Mouse (Mus musculus) neural tube, embryonic 11.5 days (tissue): ENCODE measurements around the gene Foxp3. TPM values are rescaled to one million over a fixed set of nuclear protein-coding genes. Genes with fewer than 3 reads are reported as not detected.

Experiments
- ATAC-seq: fragments of 200-750 bp; cut with Nextera tagmentation; 2 replicates; pipeline ENCODE4 v1.8.0; 2017; ENCODE audit warnings: moderate number of reproducible peaks, mild to moderate bottlenecking, moderate TSS enrichment, moderate library complexity; ENCODE audit not compliant: insufficient read depth, low FRiP score, low TSS enrichment
- DNase-seq: peaks from one replicate; pipeline ENCODE4 v3.0.0-alpha.2; 2015; ENCODE audit warnings: low spot score
- H3K27ac ChIP-seq: fragments of 300-500 bp; sonication (generic); 2 replicates; pipeline ENCODE4 v1.5.1; 2014; ENCODE audit warnings: low read depth, mild to moderate bottlenecking, low read length
- H3K27me3 ChIP-seq: fragments of 300-500 bp; sonication (generic); 2 replicates; pipeline ENCODE4 v1.6.1; 2014; ENCODE audit warnings: mild to moderate bottlenecking, low read length, mixed read lengths; ENCODE audit not compliant: control insufficient read depth, insufficient read depth
- H3K36me3 ChIP-seq: fragments of 300-500 bp; sonication (generic); 2 replicates; pipeline ENCODE4 v1.6.1; 2014; ENCODE audit warnings: mild to moderate bottlenecking, low read length, moderate library complexity, mixed read lengths; ENCODE audit not compliant: control insufficient read depth, insufficient read depth
- H3K4me1 ChIP-seq: fragments of 300-500 bp; sonication (generic); 2 replicates; pipeline ENCODE4 v1.6.1; 2014; ENCODE audit warnings: low read length, mixed read lengths; ENCODE audit not compliant: control insufficient read depth, insufficient read depth
- H3K4me2 ChIP-seq: fragments of 300-500 bp; sonication (generic); 2 replicates; pipeline ENCODE4 v1.6.1; 2014; ENCODE audit warnings: low read depth, mild to moderate bottlenecking, moderate library complexity
- H3K4me3 ChIP-seq: fragments of 300-500 bp; sonication (generic); 2 replicates; pipeline ENCODE4 v1.5.1; 2014; ENCODE audit warnings: low read depth, low read length
- H3K9ac ChIP-seq: fragments of 300-500 bp; sonication (generic); 2 replicates; pipeline ENCODE4 v1.6.1; 2014; ENCODE audit warnings: mild to moderate bottlenecking, low read length
- H3K9me3 ChIP-seq: fragments of 300-500 bp; sonication (generic); 2 replicates; pipeline ENCODE4 v1.6.1; 2016; ENCODE audit warnings: low read length; ENCODE audit not compliant: control insufficient read depth
- WGBS: fragments of 180-500 bp; shearing (Covaris S2); extraction: QIAGEN DNeasy Blood & Tissue Kit; methylation state at CpG from one replicate; pipeline ENCODE4 v1.1.7; 2014; 5-methylcytosine and 5-hydroxymethylcytosine counted together
- polyA plus RNA-seq: library from polyadenylated mRNA; unstranded; fragments of >200 nt; fragmentation: Nextera tagmentation; extraction: Ambion mirVana; gene quantifications from 2 replicates; pipeline ENCODE4 v1.2.1, GENCODE M21; 2014

The Foxp3 gene
- polyA plus RNA-seq, 1 experiment from 2014 or later: not detected

DNA sequence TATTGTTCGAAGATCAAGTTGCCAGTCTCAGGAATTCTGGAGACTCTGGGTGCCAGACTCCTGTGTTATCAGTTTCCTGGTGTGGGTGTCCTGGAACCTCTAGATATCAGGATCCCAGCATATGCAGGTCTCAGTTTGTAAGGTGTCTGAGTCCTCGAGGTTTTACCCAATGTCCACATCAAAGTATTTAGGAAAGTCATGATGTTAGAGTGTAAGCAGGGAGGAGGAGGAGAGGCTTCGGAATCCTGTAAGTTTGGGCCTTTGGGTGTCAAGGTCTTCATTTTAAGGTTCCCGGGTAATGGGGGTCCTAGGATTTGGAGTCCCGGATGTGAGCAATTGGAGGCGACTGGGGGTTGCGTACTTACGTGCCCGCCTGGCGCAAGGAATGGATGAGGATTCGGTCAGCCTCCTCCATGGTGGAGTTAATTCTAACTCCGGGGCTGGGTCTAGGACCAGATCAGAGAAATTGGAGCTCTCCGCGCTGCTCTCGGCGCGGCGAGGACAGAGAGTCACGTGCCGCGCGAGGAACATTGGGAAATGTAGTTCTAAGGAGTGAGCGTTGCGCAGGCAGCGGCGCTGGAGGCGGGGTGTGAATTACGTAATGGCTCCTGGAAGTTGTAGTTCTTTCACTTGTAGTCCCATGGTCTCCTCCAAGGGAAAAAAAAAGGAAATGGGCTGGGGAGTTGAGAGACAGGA lies 31.6 kb downstream of the Foxp3 start, which contains the start of gene Ccdc22:
Gene Ccdc22, minus strand, starts transcription at position 639 of the 696 bp plus-strand sequence.
- ATAC-seq: peak; percentile 88
- Histone ChIP-seq H3K27ac (no peak within 1 kb of the TSS), H3K27me3 (no peaks in the 10 kb centered on the region), H3K9ac (peak within 1 kb of the TSS; percentile 36; the same call in 1 of the 2 replicates), H3K4me3 (peak within 1 kb of the TSS; percentile 22), H3K36me3 (no peaks in the 10 kb centered on the region), H3K4me1 (no peaks in the 10 kb centered on the region), H3K9me3 (no peaks in the 10 kb centered on the region), H3K4me2 (peak within 1 kb of the TSS; percentile 45)
- DNase-seq: peak; percentile 81
- WGBS: 20% methylated on average over 28 of the region's 28 CpGs

- Histone ChIP-seq H3K4me3 (no peak overlapping the region), H3K4me1 (no peaks in the 10 kb centered on the region), H3K9me3 (no peaks in the 10 kb centered on the region), H3K27ac (no peak overlapping the region), H3K36me3 (no peaks in the 10 kb centered on the region), H3K27me3 (no peaks in the 10 kb centered on the region), H3K4me2 (no peak overlapping the region), H3K9ac (no peak overlapping the region)
- ATAC-seq (0 out of 2 replicates have a peak, but pooled peaks have one; percentile 29), DNase-seq (no peak)
- WGBS: 44% methylated on average over 8 of the region's 8 CpGs
Measured at GRCm38 (mm10) chrX:7605575-7605941, 32.1 kb downstream of the Foxp3 start.

- Histone ChIP-seq H3K36me3 (no peaks in the 10 kb centered on the region), H3K27ac (no peak within 1 kb of the TSS), H3K9me3 (no peaks in the 10 kb centered on the region), H3K4me3 (no peak within 1 kb of the TSS), H3K27me3 (no peaks in the 10 kb centered on the region), H3K9ac (no peak within 1 kb of the TSS), H3K4me2 (no peak within 1 kb of the TSS), H3K4me1 (no peaks in the 10 kb centered on the region)
- no peak for ATAC-seq
- WGBS: 79% methylated on average over 6 of the region's 6 CpGs
- no peak for DNase-seq
Measured at GRCm38 (mm10) chrX:7606783-7607182, 33.3 kb downstream of the Foxp3 start, which contains the start of gene Cacna1f. Gene Cacna1f (plus strand): TSS chrX:7607083.

DNA sequence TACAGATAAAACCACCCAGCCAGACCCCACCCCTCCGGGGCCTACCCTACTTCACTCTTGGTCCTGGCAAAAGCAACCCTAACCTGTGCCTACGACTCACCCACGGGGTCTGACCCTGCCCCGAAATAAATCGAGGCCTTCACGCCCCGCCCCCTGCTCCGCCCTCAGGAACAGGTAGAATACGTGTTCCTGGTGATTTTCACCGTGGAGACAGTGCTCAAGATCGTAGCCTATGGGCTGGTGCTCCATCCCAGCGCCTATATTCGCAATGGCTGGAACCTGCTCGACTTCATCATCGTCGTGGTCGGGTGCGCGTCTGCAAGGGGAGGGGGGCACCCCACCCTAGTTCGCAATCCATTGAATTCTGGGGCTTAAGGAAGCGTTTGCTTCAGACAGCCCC lies 36.6 kb downstream of the Foxp3 start:
- ATAC-seq (0 out of 2 replicates have a peak, but pooled peaks have one; percentile 16), DNase-seq (no peak)
- H3K9ac ChIP-seq: no peak overlapping the region

DNA sequence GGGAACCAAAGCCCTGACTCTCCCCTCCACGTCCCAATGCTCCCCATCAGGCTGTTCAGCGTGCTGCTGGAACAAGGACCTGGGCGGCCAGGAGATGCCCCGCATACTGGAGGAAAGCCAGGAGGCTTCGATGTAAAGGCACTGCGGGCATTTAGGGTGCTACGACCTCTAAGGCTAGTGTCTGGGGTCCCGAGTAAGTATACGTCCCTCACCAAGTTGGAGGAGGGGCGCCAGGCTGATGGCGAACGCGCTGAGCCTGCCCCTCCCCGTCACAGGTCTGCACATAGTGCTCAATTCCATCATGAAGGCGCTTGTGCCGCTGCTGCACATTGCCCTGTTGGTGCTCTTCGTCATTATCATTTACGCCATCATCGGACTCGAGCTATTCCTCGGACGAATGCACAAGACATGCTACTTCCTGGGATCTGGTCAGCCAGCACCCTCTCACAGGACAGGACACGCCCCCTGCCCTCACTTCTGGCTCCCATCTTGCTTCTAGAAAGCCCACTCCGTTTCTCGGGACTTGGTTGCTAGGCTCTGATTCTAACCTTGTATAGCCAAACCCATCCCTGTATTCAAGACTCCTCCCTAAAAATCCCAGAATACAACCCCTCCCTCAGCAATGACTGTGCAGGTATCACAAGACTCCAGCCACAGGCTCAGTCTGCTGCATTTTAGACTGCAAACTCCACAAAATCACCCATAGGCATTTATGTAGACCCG lies 37.3 kb downstream of the Foxp3 start:
- WGBS: 18% methylated on average over 26 of the region's 26 CpGs
- no peak for ATAC-seq

More for the DNA sequence above, 36.6 kb downstream of the Foxp3 start:
- no peaks in the 10 kb centered on the region for H3K9me3 ChIP-seq
- peak overlapping the region; percentile 22 for H3K4me3 ChIP-seq
- no peak overlapping the region for H3K27ac ChIP-seq
- peak overlapping the region; percentile 54 for H3K4me2 ChIP-seq
- H3K4me1 ChIP-seq: no peaks in the 10 kb centered on the region
- 16% methylated on average over 21 of the region's 21 CpGs for WGBS
- no peaks in the 10 kb centered on the region for H3K36me3 ChIP-seq
- no peaks in the 10 kb centered on the region for H3K27me3 ChIP-seq

GRCm38 (mm10) chrX:7617889-7618551 lies 44.6 kb downstream of the Foxp3 start:
- 86% methylated on average over 12 of the region's 12 CpGs for WGBS
- no peaks in the 10 kb centered on the region for H3K9me3 ChIP-seq
- no peak for ATAC-seq

More for the DNA sequence above, 37.3 kb downstream of the Foxp3 start:
- DNase-seq: peak; percentile 13
- Histone ChIP-seq H3K27ac (no peak overlapping the region), H3K27me3 (no peaks in the 10 kb centered on the region), H3K4me1 (no peaks in the 10 kb centered on the region), H3K4me2 (peak overlapping the region; percentile 54), H3K9me3 (no peaks in the 10 kb centered on the region), H3K4me3 (peak overlapping the region; percentile 22), H3K9ac (no peak overlapping the region), H3K36me3 (no peaks in the 10 kb centered on the region)

DNA sequence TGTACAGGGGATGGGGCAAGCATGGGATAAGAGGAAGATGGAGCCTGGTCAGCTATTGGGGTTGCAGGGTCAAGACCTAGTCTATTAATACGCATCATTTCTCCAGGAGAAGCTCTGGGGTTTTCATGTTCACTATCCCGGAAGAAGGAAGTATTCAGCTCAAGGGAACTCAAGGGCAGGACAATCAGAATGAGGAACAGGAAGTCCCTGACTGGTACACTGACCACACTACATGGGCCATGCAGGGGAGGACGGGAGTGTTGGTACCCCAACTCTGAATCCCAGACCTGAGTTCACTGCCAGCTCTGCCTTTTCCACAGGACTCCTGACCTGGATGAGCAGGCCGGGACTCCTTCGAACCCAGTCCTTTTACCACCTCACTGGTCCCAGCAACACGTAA lies 59.1 kb downstream of the Foxp3 start:
- ATAC-seq: no peak
- Histone ChIP-seq H3K4me1 (no peaks in the 10 kb centered on the region), H3K36me3 (no peaks in the 10 kb centered on the region), H3K27ac (no peak overlapping the region), H3K27me3 (no peaks in the 10 kb centered on the region), H3K4me2 (no peak overlapping the region), H3K9me3 (no peaks in the 10 kb centered on the region), H3K4me3 (no peak overlapping the region), H3K9ac (no peak overlapping the region)
- WGBS: 97% methylated on average over 6 of the region's 6 CpGs
- no peak for DNase-seq

More at GRCm38 (mm10) chrX:7617889-7618551, 44.6 kb downstream of the Foxp3 start:
- H3K36me3 ChIP-seq: no peaks in the 10 kb centered on the region
- H3K4me2 ChIP-seq: no peak overlapping the region
- H3K27ac ChIP-seq: no peak overlapping the region
- H3K4me1 ChIP-seq: no peaks in the 10 kb centered on the region
- H3K9ac ChIP-seq: no peak overlapping the region
- H3K27me3 ChIP-seq: no peaks in the 10 kb centered on the region
- H3K4me3 ChIP-seq: no peak overlapping the region
- no peak for DNase-seq

- H3K4me3 ChIP-seq: no peak overlapping the region
- H3K36me3 ChIP-seq: no peaks in the 10 kb centered on the region
- no peak overlapping the region for H3K9ac ChIP-seq
- DNase-seq: no peak
- 66% methylated on average over 3 of the region's 3 CpGs for WGBS
- no peaks in the 10 kb centered on the region for H3K4me1 ChIP-seq
- no peak overlapping the region for H3K4me2 ChIP-seq
- ATAC-seq: no peak
- no peak overlapping the region for H3K27ac ChIP-seq
- H3K9me3 ChIP-seq: no peaks in the 10 kb centered on the region
- H3K27me3 ChIP-seq: no peaks in the 10 kb centered on the region
Measured at GRCm38 (mm10) chrX:7635101-7635500, 61.7 kb downstream of the Foxp3 start.
